Mouse (Mus musculus) stomach, postnatal 0 days (tissue): ENCODE data around the gene Padi6.

ENCODE experiments used
- CTCF ChIP-seq: IDR thresholded peaks from 2 replicates; pipeline ENCODE4 v1.5.1; 2016; ENCODE audit warnings: antibody characterized with exemption, low read depth, mild to moderate bottlenecking, moderate library complexity
- EP300 ChIP-seq: optimal IDR thresholded peaks from 2 replicates; pipeline ENCODE3; 2016; ENCODE audit warnings: antibody characterized with exemption

- no peak for TF ChIP-seq EP300
- peak; percentile 38; the same call in 1 of the 2 replicates for TF ChIP-seq CTCF
Observed at GRCm38 (mm10) chr4:140750328-140750727, 7.9 kb upstream of the Padi6 start.
